Mouse (Mus musculus) forebrain, embryonic 13.5 days (tissue): ENCODE measurements around the gene H2-Ab1. TPM values are rescaled to one million over a fixed set of nuclear protein-coding genes. Genes with fewer than 3 reads are reported as not detected.
"Not testable (repeated sequence)": the region's sequence is repeated elsewhere in the genome, so short reads cannot be mapped to it uniquely, and the experiment has no call there.

ENCODE experiments used
- ATAC-seq: fragments of 200-750 bp; cut with Nextera tagmentation; 2 replicates; pipeline ENCODE4 v1.8.0; 2017
- H3K27ac ChIP-seq: fragments of 300-500 bp; sonication (generic); 2 replicates; pipeline ENCODE4 v1.5.1; 2015; ENCODE audit warnings: inconsistent platforms, mild to moderate bottlenecking, moderate library complexity
- H3K27me3 ChIP-seq: fragments of 300-500 bp; sonication (generic); 2 replicates; pipeline ENCODE4 v1.6.1; 2015; ENCODE audit warnings: mild to moderate bottlenecking, inconsistent platforms
- H3K36me3 ChIP-seq: fragments of 300-500 bp; sonication (generic); 2 replicates; pipeline ENCODE4 v1.6.1; 2015; ENCODE audit warnings: mild to moderate bottlenecking, inconsistent platforms; ENCODE audit not compliant: poor library complexity, severe bottlenecking
- H3K4me1 ChIP-seq: fragments of 300-500 bp; sonication (generic); 2 replicates; pipeline ENCODE4 v1.6.1; 2015; ENCODE audit warnings: inconsistent platforms
- H3K4me2 ChIP-seq: fragments of 300-500 bp; sonication (generic); 2 replicates; pipeline ENCODE4 v1.6.1; 2015; ENCODE audit warnings: inconsistent platforms, mild to moderate bottlenecking, moderate library complexity
- H3K4me3 ChIP-seq: fragments of 300-500 bp; sonication (generic); 2 replicates; pipeline ENCODE4 v1.5.1; 2015; ENCODE audit warnings: mild to moderate bottlenecking, inconsistent platforms
- H3K9ac ChIP-seq: fragments of 300-500 bp; sonication (generic); 2 replicates; pipeline ENCODE4 v1.6.1; 2015; ENCODE audit warnings: mild to moderate bottlenecking, inconsistent platforms
- H3K9me3 ChIP-seq: fragments of 300-500 bp; sonication (generic); replicated peaks from 2 replicates; pipeline ENCODE4 v1.6.1; 2016; ENCODE audit warnings: inconsistent platforms
- WGBS: fragments of 180-500 bp; shearing (Covaris S2); methylation state at CpG from one replicate; pipeline ENCODE4 v1.1.7; 2015; 5-methylcytosine and 5-hydroxymethylcytosine counted together
- polyA plus RNA-seq: library from polyadenylated mRNA; unstranded; fragments of >200 nt; fragmentation: Nextera tagmentation; extraction: Ambion mirVana; gene quantifications from 2 replicates; pipeline ENCODE4 v1.2.1, GENCODE M21; 2015

H2-Ab1 gene
- polyA plus RNA-seq, 1 experiment from 2014 or later: 1.4 TPM

DNA sequence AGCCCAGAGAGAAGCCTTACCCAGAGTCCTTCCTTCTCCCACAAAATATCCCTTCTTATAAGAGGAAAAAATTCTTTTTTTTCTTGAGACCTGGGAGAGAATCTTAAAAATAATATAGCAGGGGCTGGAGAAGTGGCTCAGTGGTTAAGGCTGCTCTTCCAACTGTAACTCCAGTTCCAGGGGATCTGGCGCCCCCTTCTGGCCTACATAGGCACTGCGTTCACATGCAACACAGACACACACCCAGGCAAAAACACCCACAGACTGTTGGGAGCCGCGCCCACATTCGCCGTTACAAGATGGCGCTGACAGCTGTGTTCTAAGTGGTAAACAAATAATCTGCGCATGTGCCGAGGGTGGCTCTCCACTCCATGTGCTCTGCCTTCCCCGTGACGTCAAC, 38.4 kb upstream of the H2-Ab1 start:
- H3K4me1 ChIP-seq, H3K4me3 ChIP-seq, H3K9me3 ChIP-seq, H3K4me2 ChIP-seq, H3K27ac ChIP-seq, H3K36me3 ChIP-seq, ATAC-seq, H3K9ac ChIP-seq: not testable (repeated sequence)
- WGBS: 83% methylated on average over 8 of the region's 11 CpGs
- H3K27me3 ChIP-seq: peaks cover 17% of the 10 kb centered on the region

DNA sequence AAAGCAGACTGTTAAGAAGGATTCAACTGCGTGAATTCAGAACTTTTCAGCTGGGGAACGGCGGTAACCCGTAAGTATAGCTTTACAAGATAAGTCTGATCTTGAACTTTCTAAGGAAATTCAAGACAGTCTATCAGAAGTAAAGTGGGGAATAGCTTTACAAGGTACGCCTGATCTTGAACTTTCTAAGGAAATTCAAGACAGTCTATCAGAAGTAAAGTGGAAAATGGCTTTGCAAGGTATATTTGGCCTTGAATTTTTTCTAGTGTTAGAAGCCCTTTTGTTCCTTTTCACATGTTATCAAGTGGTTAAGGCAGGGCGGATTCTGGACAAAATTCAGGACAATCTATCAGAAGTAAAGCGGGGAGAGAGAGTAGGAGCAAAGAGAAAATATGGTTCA, 37.7 kb upstream of the H2-Ab1 start:
- not testable (repeated sequence) for ATAC-seq, H3K9me3 ChIP-seq, H3K4me1 ChIP-seq, H3K4me3 ChIP-seq, H3K9ac ChIP-seq, H3K4me2 ChIP-seq, H3K27ac ChIP-seq, H3K36me3 ChIP-seq
- WGBS: 96% methylated on average over 4 of the region's 7 CpGs
- peaks cover 11% of the 10 kb centered on the region for H3K27me3 ChIP-seq

DNA sequence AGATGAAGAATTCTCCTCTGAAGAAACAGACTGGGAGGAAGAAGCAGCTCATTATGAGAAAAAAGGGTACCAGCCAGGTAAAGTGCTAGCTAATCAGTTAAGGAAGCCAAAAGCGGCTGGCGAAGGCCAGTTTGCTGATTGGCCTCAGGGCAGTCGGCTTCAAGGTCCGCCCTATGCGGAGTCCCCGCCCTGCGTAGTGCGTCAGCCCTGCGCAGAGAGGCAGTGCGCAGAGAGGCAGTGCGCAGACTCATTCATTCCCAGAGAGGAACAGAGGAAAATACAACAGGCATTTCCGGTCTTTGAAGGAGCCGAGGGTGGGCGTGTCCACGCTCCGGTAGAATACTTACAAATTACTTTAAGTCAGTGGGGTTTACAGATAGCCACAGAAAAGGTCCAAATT, 37.1 kb upstream of the H2-Ab1 start:
- H3K9me3 ChIP-seq, H3K27me3 ChIP-seq, H3K4me1 ChIP-seq, H3K9ac ChIP-seq, H3K36me3 ChIP-seq, ATAC-seq, H3K27ac ChIP-seq, H3K4me3 ChIP-seq, H3K4me2 ChIP-seq: not testable (repeated sequence)
- 92% methylated on average over 7 of the region's 16 CpGs for WGBS

DNA sequence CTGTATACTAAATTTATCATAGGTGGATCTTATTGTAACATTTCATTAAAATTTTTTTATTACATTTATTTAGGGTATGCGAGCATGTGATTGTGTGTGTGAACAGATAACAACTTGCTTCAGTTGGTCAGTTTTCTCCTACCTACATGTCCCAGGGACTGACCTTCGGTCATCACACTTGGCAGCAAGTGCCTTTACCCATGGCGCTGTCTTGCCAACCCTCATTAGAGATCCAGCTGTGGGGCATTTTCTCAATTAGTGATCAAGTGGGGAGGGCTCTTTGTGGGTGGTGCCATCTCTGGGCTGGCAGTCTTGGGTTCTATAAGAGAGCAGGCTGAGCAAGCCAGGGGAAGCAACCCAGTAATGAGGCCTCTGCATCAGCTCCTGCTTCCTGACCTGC, 32.7 kb upstream of the H2-Ab1 start:
- H3K4me2 ChIP-seq: no peak overlapping the region
- 0 out of 2 replicates have a peak, but pooled peaks cover 4% of the 10 kb centered on the region for H3K9me3 ChIP-seq
- no peaks in the 10 kb centered on the region for H3K36me3 ChIP-seq
- H3K27me3 ChIP-seq: no peaks in the 10 kb centered on the region
- H3K4me1 ChIP-seq: no peaks in the 10 kb centered on the region
- WGBS: 92% methylated on average over 3 of the region's 3 CpGs
- no peak overlapping the region for H3K9ac ChIP-seq
- H3K4me3 ChIP-seq: no peak overlapping the region
- H3K27ac ChIP-seq: no peak overlapping the region
- ATAC-seq: no peak

DNA sequence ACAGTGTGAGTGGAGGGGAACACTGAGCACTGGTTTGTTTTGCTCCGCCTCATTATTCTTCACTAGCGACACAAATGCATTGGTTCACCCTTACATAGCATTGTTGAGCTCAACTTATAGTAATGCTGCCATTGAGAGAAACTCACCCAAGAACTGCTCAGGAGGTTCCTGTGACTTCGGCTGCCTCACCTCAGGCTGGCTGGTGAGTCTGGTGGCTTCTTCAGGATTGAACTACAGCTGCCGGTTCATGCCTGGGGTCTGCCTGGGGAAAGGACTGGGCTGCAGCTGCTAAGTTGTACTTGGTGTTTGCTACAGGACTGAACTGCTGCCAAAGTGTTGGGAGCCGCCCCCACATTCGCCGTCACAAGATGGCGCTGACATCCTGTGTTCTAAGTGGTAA, 32.1 kb upstream of the H2-Ab1 start:
- no peaks in the 10 kb centered on the region for H3K4me1 ChIP-seq
- no peaks in the 10 kb centered on the region for H3K36me3 ChIP-seq
- no peaks in the 10 kb centered on the region for H3K27me3 ChIP-seq
- H3K27ac ChIP-seq: no peak overlapping the region
- H3K9me3 ChIP-seq: 0 out of 2 replicates have a peak, but pooled peaks cover 4% of the 10 kb centered on the region
- 97% methylated on average over 8 of the region's 8 CpGs for WGBS
- H3K9ac ChIP-seq: no peak overlapping the region
- ATAC-seq: no peak
- H3K4me2 ChIP-seq: no peak overlapping the region
- H3K4me3 ChIP-seq: no peak overlapping the region

DNA sequence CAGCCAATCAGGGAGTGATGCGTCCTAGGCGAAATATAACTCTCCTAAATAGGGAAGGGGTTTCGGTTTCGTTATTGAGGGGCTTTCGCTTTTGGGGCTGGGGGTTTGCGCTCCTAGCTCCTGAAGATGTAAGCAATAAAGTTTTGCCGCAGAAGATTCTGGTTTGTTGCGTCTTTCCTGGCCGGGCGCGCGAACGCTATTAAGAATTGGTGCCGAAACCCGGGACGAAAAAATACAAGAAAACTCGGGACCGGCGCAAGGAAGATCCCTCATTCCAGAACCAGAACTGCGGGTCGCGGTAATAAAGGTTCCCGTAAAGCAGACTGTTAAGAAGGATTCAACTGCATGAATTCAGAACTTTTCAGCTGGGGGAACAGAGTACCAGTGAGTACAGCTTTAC, 31.6 kb upstream of the H2-Ab1 start:
- 95% methylated on average over 17 of the region's 23 CpGs for WGBS

DNA sequence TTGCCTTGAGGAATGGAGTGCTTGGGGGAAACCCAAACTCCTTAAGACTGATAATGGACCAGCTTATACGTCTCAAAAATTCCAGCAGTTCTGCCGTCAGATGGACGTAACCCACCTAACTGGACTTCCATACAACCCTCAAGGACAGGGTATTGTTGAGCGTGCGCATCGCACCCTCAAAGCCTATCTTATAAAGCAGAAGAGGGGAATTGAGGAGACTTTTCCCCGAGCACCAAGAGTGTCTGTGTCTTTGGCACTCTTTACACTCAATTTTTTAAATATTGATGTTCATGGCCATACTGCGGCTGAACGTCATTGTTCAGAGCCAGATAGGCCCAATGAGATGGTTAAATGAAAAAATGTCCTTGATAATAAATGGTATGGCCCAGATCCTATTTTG, 26.5 kb upstream of the H2-Ab1 start:
- not testable (repeated sequence) for ATAC-seq, H3K27ac ChIP-seq, H3K9me3 ChIP-seq, H3K4me1 ChIP-seq, H3K4me3 ChIP-seq, H3K36me3 ChIP-seq, H3K9ac ChIP-seq, H3K4me2 ChIP-seq, H3K27me3 ChIP-seq
- WGBS: 93% methylated on average over 9 of the region's 9 CpGs

More for the DNA sequence above, 31.6 kb upstream of the H2-Ab1 start:
- not testable (repeated sequence) for H3K9me3 ChIP-seq, H3K4me1 ChIP-seq, H3K4me3 ChIP-seq, H3K36me3 ChIP-seq, ATAC-seq, H3K4me2 ChIP-seq, H3K27ac ChIP-seq, H3K27me3 ChIP-seq, H3K9ac ChIP-seq

DNA sequence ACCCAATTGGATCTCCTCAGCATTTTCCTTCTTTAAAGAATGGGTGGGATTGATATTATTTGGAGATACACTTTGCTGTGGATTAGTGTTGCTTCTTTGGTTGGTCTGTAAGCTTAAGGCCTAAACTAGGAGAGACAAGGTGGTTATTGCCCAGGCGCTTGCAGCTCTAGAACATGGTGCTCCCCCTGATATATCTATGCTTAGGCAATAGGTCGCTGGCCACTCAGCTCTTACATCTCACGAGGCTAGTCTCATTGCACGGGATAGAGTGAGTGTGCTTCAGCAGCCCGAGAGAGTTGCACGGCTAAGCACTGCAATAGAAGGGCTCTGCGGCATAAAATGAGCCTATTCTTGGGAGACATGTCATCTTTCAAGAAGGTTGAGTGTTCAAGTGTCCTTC, 25.5 kb upstream of the H2-Ab1 start:
- not testable (repeated sequence) for H3K27ac ChIP-seq, ATAC-seq, H3K4me2 ChIP-seq, H3K36me3 ChIP-seq, H3K9me3 ChIP-seq, H3K4me3 ChIP-seq, H3K27me3 ChIP-seq, H3K9ac ChIP-seq, H3K4me1 ChIP-seq
- whole genome bisulfite sequencing: 90% methylated on average over 7 of the region's 7 CpGs

DNA sequence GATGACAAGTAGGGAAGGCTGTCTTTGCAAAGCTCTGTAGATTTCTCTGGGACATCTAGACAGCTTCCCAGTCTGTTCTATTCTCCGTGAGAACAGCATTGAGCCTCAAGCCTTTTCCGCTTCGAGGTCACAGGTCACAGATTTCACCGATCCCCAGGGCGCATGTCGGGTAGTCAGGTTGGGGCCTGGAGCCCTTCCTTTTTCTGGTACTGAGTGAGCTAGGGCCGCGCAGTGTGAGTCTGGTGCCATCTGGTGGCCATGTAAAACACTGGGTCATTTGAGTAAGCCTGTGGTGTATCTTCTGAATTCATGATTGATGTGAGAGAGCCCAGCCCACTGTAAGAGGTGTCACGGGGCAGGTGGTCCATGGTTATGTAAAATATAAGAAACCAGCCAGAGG, 22.6 kb upstream of the H2-Ab1 start:
- H3K27me3 ChIP-seq: no peaks in the 10 kb centered on the region
- no peaks in the 10 kb centered on the region for H3K4me1 ChIP-seq
- H3K27ac ChIP-seq: no peak overlapping the region
- no peak overlapping the region for H3K4me3 ChIP-seq
- H3K4me2 ChIP-seq: no peak overlapping the region
- 0 out of 2 replicates have a peak, but pooled peaks have one; percentile 21 for ATAC-seq
- no peaks in the 10 kb centered on the region for H3K36me3 ChIP-seq
- 51% methylated on average over 9 of the region's 9 CpGs for WGBS
- no peaks in the 10 kb centered on the region for H3K9me3 ChIP-seq
- H3K9ac ChIP-seq: no peak overlapping the region

DNA sequence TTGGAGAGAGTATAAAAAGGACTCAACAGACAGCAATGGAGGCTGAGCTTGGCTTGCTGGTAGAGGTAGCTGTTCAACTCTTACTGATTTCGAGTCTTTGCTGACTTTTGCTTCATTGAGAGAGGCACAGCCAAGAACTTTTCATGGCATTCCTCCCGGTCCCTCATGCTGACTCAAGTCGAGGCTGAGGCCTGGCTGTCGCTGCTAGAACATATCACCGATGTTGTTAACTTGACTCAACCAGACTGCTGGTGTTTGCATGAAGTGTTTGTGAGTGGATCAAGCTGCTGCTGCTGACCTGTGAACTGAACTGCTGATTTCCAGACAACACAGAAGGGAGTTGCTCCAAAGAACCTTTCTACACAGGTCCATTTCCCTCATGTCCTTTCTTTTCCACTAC, 20.8 kb upstream of the H2-Ab1 start:
- Histone ChIP-seq H3K4me2 (no peak overlapping the region), H3K9me3 (0 out of 2 replicates have a peak, but pooled peaks cover 4% of the 10 kb centered on the region), H3K36me3 (no peaks in the 10 kb centered on the region), H3K4me3 (no peak overlapping the region), H3K27ac (no peak overlapping the region), H3K9ac (no peak overlapping the region), H3K4me1 (no peaks in the 10 kb centered on the region), H3K27me3 (no peaks in the 10 kb centered on the region)
- no peak for ATAC-seq
- 87% methylated on average over 5 of the region's 5 CpGs for WGBS

DNA sequence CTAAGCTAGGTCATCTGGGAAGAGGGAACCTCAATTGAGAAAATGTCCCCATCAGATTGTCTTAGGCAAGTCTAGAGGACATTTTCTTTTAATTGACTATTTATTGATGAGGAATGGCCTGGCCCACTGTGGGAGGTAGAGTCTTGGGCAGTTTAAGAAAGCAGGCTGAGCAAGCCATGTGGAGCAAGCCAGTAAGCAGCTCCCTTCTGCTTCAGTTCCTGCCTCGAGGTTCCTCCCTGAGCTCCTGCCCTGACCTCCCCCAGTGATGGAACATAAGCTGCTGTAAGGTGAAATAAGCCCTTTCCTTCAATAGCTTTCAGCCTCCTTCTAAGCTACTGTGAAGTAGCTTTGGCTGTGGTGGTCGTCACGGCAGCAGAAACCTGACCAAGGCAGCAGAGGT, 19.7 kb upstream of the H2-Ab1 start:
- no peak for ATAC-seq
- Histone ChIP-seq H3K4me3 (no peak overlapping the region), H3K9ac (no peak overlapping the region), H3K9me3 (0 out of 2 replicates have a peak, but pooled peaks cover 6% of the 10 kb centered on the region), H3K36me3 (no peaks in the 10 kb centered on the region), H3K4me1 (no peaks in the 10 kb centered on the region), H3K27me3 (no peaks in the 10 kb centered on the region), H3K4me2 (no peak overlapping the region), H3K27ac (no peak overlapping the region)
- 71% methylated on average over 3 of the region's 3 CpGs for WGBS

DNA sequence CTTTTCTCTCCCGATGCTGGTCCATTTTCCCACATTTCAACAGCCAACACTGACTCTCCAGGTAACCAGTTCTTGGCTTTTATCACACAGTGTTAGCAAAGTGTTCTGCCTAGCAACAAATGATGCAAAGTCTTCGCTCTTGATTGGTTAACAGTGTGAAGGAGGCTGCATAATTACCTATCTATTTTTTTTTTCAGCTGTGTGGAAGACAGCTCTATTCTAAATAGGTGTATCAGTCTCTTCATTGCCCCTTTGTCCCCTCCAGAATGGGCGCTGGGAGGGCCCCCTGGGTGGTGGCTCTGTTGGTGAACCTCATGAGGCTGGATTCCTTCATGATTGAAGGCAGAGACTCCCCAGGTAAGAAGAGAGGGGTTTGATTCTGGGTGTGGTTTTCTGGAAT, 18.8 kb upstream of the H2-Ab1 start, which contains the start of gene H2-Ob:
Gene H2-Ob (plus strand): TSS at position 198 of the 400 bp plus-strand sequence.
- no peak within 1 kb of the TSS for H3K4me3 ChIP-seq
- H3K27me3 ChIP-seq: no peaks in the 10 kb centered on the region
- no peak within 1 kb of the TSS for H3K27ac ChIP-seq
- H3K4me2 ChIP-seq: no peak within 1 kb of the TSS
- H3K36me3 ChIP-seq: no peaks in the 10 kb centered on the region
- H3K9me3 ChIP-seq: 0 out of 2 replicates have a peak, but pooled peaks cover 6% of the 10 kb centered on the region
- 61% methylated on average over 3 of the region's 3 CpGs for WGBS
- no peaks in the 10 kb centered on the region for H3K4me1 ChIP-seq
- H3K9ac ChIP-seq: no peak within 1 kb of the TSS
- ATAC-seq: no peak

DNA sequence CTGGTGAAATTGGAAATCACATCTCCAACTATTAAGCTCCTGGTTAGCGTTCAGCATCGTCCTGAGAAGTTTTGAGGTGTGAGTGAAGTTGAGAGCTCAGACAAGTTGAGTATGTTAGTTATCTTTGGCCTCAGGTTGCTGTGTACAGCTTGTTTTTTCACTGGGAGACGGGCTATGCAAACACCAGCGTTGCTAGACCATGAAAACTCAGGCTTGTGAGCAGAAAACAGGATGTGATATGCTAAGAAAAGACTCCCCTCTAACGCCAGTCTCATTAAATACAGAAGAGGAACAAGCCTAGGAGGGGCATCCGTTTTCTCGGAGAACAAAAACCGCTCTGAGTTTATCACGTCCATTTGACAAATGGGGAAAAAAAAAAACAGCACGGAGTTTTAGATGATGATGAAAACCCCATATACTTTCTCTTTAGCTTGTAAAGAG, 17.9 kb upstream of the H2-Ab1 start:
- Histone ChIP-seq H3K4me1 (no peaks in the 10 kb centered on the region), H3K36me3 (no peaks in the 10 kb centered on the region), H3K9ac (no peak overlapping the region), H3K9me3 (0 out of 2 replicates have a peak, but pooled peaks cover 6% of the 10 kb centered on the region), H3K4me2 (no peak overlapping the region), H3K27me3 (no peaks in the 10 kb centered on the region), H3K27ac (no peak overlapping the region), H3K4me3 (no peak overlapping the region)
- WGBS: 76% methylated on average over 10 of the region's 10 CpGs
- ATAC-seq: no peak
